Mouse (Mus musculus) midbrain, embryonic 14.5 days (tissue): ENCODE measurements around the gene Tef. TPM values are rescaled to one million over a fixed set of nuclear protein-coding genes. Genes with fewer than 3 reads are reported as not detected.

Experiments
- ATAC-seq: fragments of 200-750 bp; cut with Nextera tagmentation; 2 replicates; pipeline ENCODE4 v1.8.0; 2017; ENCODE audit warnings: moderate number of reproducible peaks, moderate library complexity; ENCODE audit not compliant: low FRiP score, low TSS enrichment
- DNase-seq: peaks from one replicate; pipeline ENCODE4 v3.0.0-alpha.2; 2015
- H3K27ac ChIP-seq: fragments of 300-500 bp; sonication (generic); replicated peaks from 2 replicates; pipeline ENCODE4 v1.5.1; 2014; ENCODE audit warnings: mild to moderate bottlenecking, low read depth, low read length, moderate library complexity
- H3K27me3 ChIP-seq: fragments of 300-500 bp; sonication (generic); 2 replicates; pipeline ENCODE4 v1.6.1; 2014; ENCODE audit warnings: low read length, control low read depth, mixed read lengths; ENCODE audit not compliant: control insufficient read depth, insufficient read depth
- H3K36me3 ChIP-seq: fragments of 300-500 bp; sonication (generic); 2 replicates; pipeline ENCODE4 v1.6.1; 2014; ENCODE audit warnings: low read length, control low read depth; ENCODE audit not compliant: control insufficient read depth, insufficient read depth
- H3K4me1 ChIP-seq: fragments of 300-500 bp; sonication (generic); 2 replicates; pipeline ENCODE4 v1.6.1; 2014; ENCODE audit warnings: mild to moderate bottlenecking, antibody characterized with exemption, low read length, control low read depth; ENCODE audit not compliant: control insufficient read depth, insufficient read depth
- H3K4me2 ChIP-seq: fragments of 300-500 bp; sonication (generic); 2 replicates; pipeline ENCODE4 v1.6.1; 2014; ENCODE audit warnings: mild to moderate bottlenecking, low read length, moderate library complexity
- H3K4me3 ChIP-seq: fragments of 300-500 bp; sonication (generic); replicated peaks from 2 replicates; pipeline ENCODE4 v1.5.1; 2014; ENCODE audit warnings: low read depth, low read length
- H3K9ac ChIP-seq: fragments of 300-500 bp; sonication (generic); replicated peaks from 2 replicates; pipeline ENCODE4 v1.6.1; 2014; ENCODE audit warnings: mild to moderate bottlenecking, low read length, moderate library complexity
- H3K9me3 ChIP-seq: fragments of 300-500 bp; sonication (generic); 2 replicates; pipeline ENCODE4 v1.6.1; 2016; ENCODE audit warnings: low read length, control low read depth, mixed read lengths; ENCODE audit not compliant: control insufficient read depth
- WGBS: fragments of 180-500 bp; shearing (Covaris S2); extraction: QIAGEN DNeasy Blood & Tissue Kit; methylation state at CpG from one replicate; pipeline ENCODE4 v1.1.7; 2014; 5-methylcytosine and 5-hydroxymethylcytosine counted together
- polyA plus RNA-seq: library from polyadenylated mRNA; unstranded; fragments of >200 nt; fragmentation: Nextera tagmentation; extraction: Ambion mirVana; gene quantifications from 2 replicates; pipeline ENCODE4 v1.2.1, GENCODE M21; 2014

Tef gene
- polyA plus RNA-seq, 1 experiment from 2014 or later: 19.6 TPM

GRCm38 (mm10) chr15:81785701-81786100, 16.5 kb upstream of the Tef start:
- Histone ChIP-seq H3K9me3 (no peaks in the 10 kb centered on the region), H3K27ac (no peak overlapping the region), H3K4me3 (no peak overlapping the region), H3K27me3 (no peaks in the 10 kb centered on the region), H3K36me3 (peaks cover 84% of the 10 kb centered on the region), H3K9ac (no peak overlapping the region), H3K4me2 (no peak overlapping the region), H3K4me1 (no peaks in the 10 kb centered on the region)
- no peak for DNase-seq
- ATAC-seq: no peak
- 95% methylated on average over 8 of the region's 8 CpGs for WGBS

GRCm38 (mm10) chr15:81787525-81787924, 14.7 kb upstream of the Tef start:
- Histone ChIP-seq H3K36me3 (peaks cover 84% of the 10 kb centered on the region), H3K9me3 (no peaks in the 10 kb centered on the region), H3K27ac (no peak overlapping the region), H3K4me2 (no peak overlapping the region), H3K4me3 (no peak overlapping the region), H3K27me3 (no peaks in the 10 kb centered on the region), H3K4me1 (no peaks in the 10 kb centered on the region), H3K9ac (no peak overlapping the region)
- no peak for ATAC-seq
- WGBS: 96% methylated on average over 13 of the region's 13 CpGs
- DNase-seq: no peak

GRCm38 (mm10) chr15:81792444-81792843, 9.8 kb upstream of the Tef start:
- WGBS: 94% methylated on average over 9 of the region's 9 CpGs
- Histone ChIP-seq H3K4me3 (no peak overlapping the region), H3K9ac (no peak overlapping the region), H3K27ac (no peak overlapping the region), H3K4me1 (no peaks in the 10 kb centered on the region), H3K9me3 (no peaks in the 10 kb centered on the region), H3K36me3 (peaks cover 74% of the 10 kb centered on the region), H3K4me2 (no peak overlapping the region), H3K27me3 (no peaks in the 10 kb centered on the region)
- DNase-seq (no peak), ATAC-seq (no peak)

GRCm38 (mm10) chr15:81796228-81796627, 6.0 kb upstream of the Tef start:
- peak; percentile 31 for DNase-seq
- Histone ChIP-seq H3K9me3 (no peaks in the 10 kb centered on the region), H3K4me2 (no peak overlapping the region), H3K27ac (no peak overlapping the region), H3K36me3 (peaks cover 53% of the 10 kb centered on the region), H3K4me1 (no peaks in the 10 kb centered on the region), H3K9ac (no peak overlapping the region), H3K4me3 (no peak overlapping the region), H3K27me3 (no peaks in the 10 kb centered on the region)
- 80% methylated on average over 3 of the region's 3 CpGs for WGBS
- ATAC-seq: no peak

- H3K9ac ChIP-seq: no peak overlapping the region
- H3K36me3 ChIP-seq: peaks cover 37% of the 10 kb centered on the region
- H3K4me2 ChIP-seq: no peak overlapping the region
- H3K27me3 ChIP-seq: no peaks in the 10 kb centered on the region
- H3K4me3 ChIP-seq: no peak overlapping the region
- 89% methylated on average over 6 of the region's 6 CpGs for WGBS
- no peak for ATAC-seq
- H3K9me3 ChIP-seq: no peaks in the 10 kb centered on the region
- no peak for DNase-seq
- no peak overlapping the region for H3K27ac ChIP-seq
- H3K4me1 ChIP-seq: peaks cover 10% of the 10 kb centered on the region
Measured at GRCm38 (mm10) chr15:81797861-81798260, 4.4 kb upstream of the Tef start.

GRCm38 (mm10) chr15:81798421-81798820, 3.8 kb upstream of the Tef start:
- no peak overlapping the region for H3K4me2 ChIP-seq
- no peak overlapping the region for H3K4me3 ChIP-seq
- H3K27ac ChIP-seq: no peak overlapping the region
- no peak overlapping the region for H3K9ac ChIP-seq
- 94% methylated on average over 4 of the region's 4 CpGs for WGBS
- DNase-seq (no peak), ATAC-seq (no peak)
- peaks cover 15% of the 10 kb centered on the region for H3K4me1 ChIP-seq
- H3K9me3 ChIP-seq: no peaks in the 10 kb centered on the region
- no peaks in the 10 kb centered on the region for H3K27me3 ChIP-seq
- peaks cover 32% of the 10 kb centered on the region for H3K36me3 ChIP-seq

- ATAC-seq (no peak), DNase-seq (no peak)
- Histone ChIP-seq H3K4me2 (no peak overlapping the region), H3K9ac (no peak overlapping the region), H3K27me3 (no peaks in the 10 kb centered on the region), H3K9me3 (no peaks in the 10 kb centered on the region), H3K36me3 (peaks cover 16% of the 10 kb centered on the region), H3K27ac (no peak overlapping the region), H3K4me3 (no peak overlapping the region), H3K4me1 (peaks cover 15% of the 10 kb centered on the region)
- 92% methylated on average over 3 of the region's 3 CpGs for WGBS
Measured at GRCm38 (mm10) chr15:81800391-81800790, 1.8 kb upstream of the Tef start.

GRCm38 (mm10) chr15:81802941-81803351, 725 bp downstream of the Tef start:
- no peak for DNase-seq
- 11% methylated on average over 8 of the region's 8 CpGs for WGBS
- no peak overlapping the region; the same call in 1 of the 2 replicates for H3K9ac ChIP-seq

GRCm38 (mm10) chr15:81803425-81803951, 1.3 kb downstream of the Tef start:
- Histone ChIP-seq H3K4me3 (no peak overlapping the region), H3K9ac (no peak overlapping the region)
- no peak for DNase-seq

More at GRCm38 (mm10) chr15:81802941-81803351, 725 bp downstream of the Tef start:
- Histone ChIP-seq H3K36me3 (0 out of 2 replicates have a peak, but pooled peaks cover 3% of the 10 kb centered on the region), H3K27ac (peak overlapping the region; percentile 66), H3K4me2 (peak overlapping the region; percentile 50), H3K4me1 (peaks cover 15% of the 10 kb centered on the region), H3K27me3 (no peaks in the 10 kb centered on the region), H3K4me3 (peak overlapping the region; percentile 17), H3K9me3 (no peaks in the 10 kb centered on the region)
- ATAC-seq: no peak; the same call in 1 of the 2 replicates

More at GRCm38 (mm10) chr15:81803425-81803951, 1.3 kb downstream of the Tef start:
- H3K4me1 ChIP-seq: peaks cover 15% of the 10 kb centered on the region
- WGBS: 63% methylated on average over 4 of the region's 4 CpGs
- H3K4me2 ChIP-seq: no peak overlapping the region; the same call in 1 of the 2 replicates
- no peaks in the 10 kb centered on the region for H3K27me3 ChIP-seq
- no peak overlapping the region for H3K27ac ChIP-seq
- H3K9me3 ChIP-seq: no peaks in the 10 kb centered on the region
- no peaks in the 10 kb centered on the region for H3K36me3 ChIP-seq
- ATAC-seq: no peak
